Mouse (Mus musculus) lung, embryonic 16.5 days (tissue): Measurements from ENCODE around the gene Agbl3. TPM values are rescaled to one million over a fixed set of nuclear protein-coding genes. Genes with fewer than 3 reads are reported as not detected.
A peak's percentile ranks its signal among the peaks of the same experiment; 100 is the strongest.

Experiments
- ATAC-seq: fragments of 200-750 bp; cut with Nextera tagmentation; 2 replicates; pipeline ENCODE4 v1.8.0; 2017; ENCODE audit warnings: low read depth, mild to moderate bottlenecking, moderate library complexity
- H3K27ac ChIP-seq: fragments of 300-500 bp; sonication (generic); 2 replicates; pipeline ENCODE4 v1.5.1; 2014; ENCODE audit warnings: mild to moderate bottlenecking, control low read depth, low read length
- H3K27me3 ChIP-seq: fragments of 300-500 bp; sonication (generic); 2 replicates; pipeline ENCODE4 v1.6.1; 2014; ENCODE audit warnings: low read depth, low read length, mixed read lengths; ENCODE audit not compliant: control insufficient read depth, insufficient read depth
- H3K36me3 ChIP-seq: fragments of 300-500 bp; sonication (generic); 2 replicates; pipeline ENCODE4 v1.6.1; 2014; ENCODE audit warnings: low read length; ENCODE audit not compliant: control insufficient read depth, insufficient read depth
- H3K4me1 ChIP-seq: fragments of 300-500 bp; sonication (generic); replicated peaks from 2 replicates; pipeline ENCODE4 v1.6.1; 2014; ENCODE audit warnings: low read length, mixed read lengths; ENCODE audit not compliant: control insufficient read depth, insufficient read depth
- H3K4me2 ChIP-seq: fragments of 300-500 bp; sonication (generic); 2 replicates; pipeline ENCODE4 v1.6.1; 2014; ENCODE audit warnings: low read depth, low read length, control low read depth
- H3K4me3 ChIP-seq: fragments of 300-500 bp; sonication (generic); 2 replicates; pipeline ENCODE4 v1.5.1; 2014; ENCODE audit warnings: mild to moderate bottlenecking, low read length, control low read depth
- H3K9ac ChIP-seq: fragments of 300-500 bp; sonication (generic); 2 replicates; pipeline ENCODE4 v1.6.1; 2014; ENCODE audit warnings: low read length, control low read depth
- H3K9me3 ChIP-seq: fragments of 300-500 bp; sonication (generic); 2 replicates; pipeline ENCODE4 v1.6.1; 2016; ENCODE audit warnings: low read length; ENCODE audit not compliant: control insufficient read depth
- WGBS: fragments of 180-500 bp; shearing (Covaris S2); extraction: QIAGEN DNeasy Blood & Tissue Kit; methylation state at CpG from one replicate; pipeline ENCODE4 v1.1.7; 2014; 5-methylcytosine and 5-hydroxymethylcytosine counted together
- polyA plus RNA-seq: library from polyadenylated mRNA; unstranded; fragments of >200 nt; fragmentation: Nextera tagmentation; extraction: Ambion mirVana; gene quantifications from 2 replicates; pipeline ENCODE4 v1.2.1, GENCODE M21; 2015

Agbl3 gene
- polyA plus RNA-seq = 8.1 and 10.8 TPM in 2 replicates

GRCm38 (mm10) chr6:34780231-34780942 lies at the start of gene Agbl3:
Gene Agbl3, plus strand, starts transcription at chr6:34780432.
- H3K4me1 ChIP-seq = peaks cover 2% of the 10 kb centered on the region; the same call in 1 of the 2 replicates
- H3K9ac ChIP-seq = peak within 1 kb of the TSS; percentile 96
- peaks cover 4% of the 10 kb centered on the region; the same call in 1 of the 2 replicates for H3K36me3 ChIP-seq
- no peaks in the 10 kb centered on the region for H3K27me3 ChIP-seq
- peak; percentile 94 for ATAC-seq
- H3K4me3 ChIP-seq = peak within 1 kb of the TSS; percentile 75
- under 1% methylated on average over 49 of the region's 81 CpGs for WGBS
- H3K4me2 ChIP-seq = peak within 1 kb of the TSS; percentile 73
- no peaks in the 10 kb centered on the region for H3K9me3 ChIP-seq
- H3K27ac ChIP-seq = peak within 1 kb of the TSS; percentile 99

DNA sequence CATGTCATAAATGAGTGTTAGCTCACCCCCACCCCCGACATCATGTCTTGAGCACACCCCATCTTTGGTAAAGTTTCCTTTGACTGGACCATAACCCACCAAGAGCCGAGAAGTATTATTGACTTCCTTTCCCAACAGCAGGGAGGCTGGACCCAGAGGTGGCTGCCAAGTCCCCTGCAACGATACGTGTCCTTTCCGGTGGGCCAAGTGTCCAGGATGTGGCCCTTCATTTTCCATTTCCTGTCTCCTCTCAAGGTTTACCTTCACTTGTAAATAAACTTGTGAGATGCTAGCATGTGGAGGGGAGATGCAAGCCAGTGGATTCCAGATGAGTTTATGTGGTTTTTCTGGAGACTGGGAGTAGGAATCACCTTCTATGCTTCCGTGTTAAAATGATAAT lies 49.2 kb upstream of the Agbl3 start:
- 47% methylated on average over 6 of the region's 6 CpGs for WGBS
- no peaks in the 10 kb centered on the region for H3K9me3 ChIP-seq

DNA sequence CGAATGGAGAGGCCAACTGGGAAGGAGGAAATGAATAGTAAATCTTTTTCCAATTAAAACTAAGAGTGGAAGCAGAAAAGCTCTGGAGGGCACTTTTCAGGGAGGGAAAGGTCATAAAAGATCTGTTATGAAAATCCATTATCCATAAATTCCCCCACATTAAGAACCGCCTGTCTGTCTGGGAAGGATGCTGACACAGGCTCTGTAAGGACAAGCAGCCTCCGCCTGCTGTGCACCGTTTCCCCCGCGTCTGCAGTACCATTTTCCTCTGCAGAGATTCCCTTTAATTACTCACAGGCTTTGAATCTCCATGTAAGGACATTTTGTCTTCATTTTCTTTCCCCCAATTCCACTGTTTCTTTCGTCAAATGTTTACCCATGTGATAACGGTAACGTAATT lies 48.7 kb upstream of the Agbl3 start:
- Histone ChIP-seq H3K4me3 (no peak overlapping the region), H3K4me2 (no peak overlapping the region), H3K27ac (no peak overlapping the region), H3K27me3 (no peaks in the 10 kb centered on the region), H3K9me3 (no peaks in the 10 kb centered on the region), H3K36me3 (no peaks in the 10 kb centered on the region), H3K4me1 (peaks cover 31% of the 10 kb centered on the region), H3K9ac (no peak overlapping the region)
- WGBS = 81% methylated on average over 9 of the region's 9 CpGs
- no peak for ATAC-seq

More for the DNA sequence above, 49.2 kb upstream of the Agbl3 start:
- Histone ChIP-seq H3K4me1 (peaks cover 31% of the 10 kb centered on the region), H3K27me3 (no peaks in the 10 kb centered on the region), H3K27ac (no peak overlapping the region), H3K4me2 (no peak overlapping the region), H3K4me3 (no peak overlapping the region), H3K36me3 (no peaks in the 10 kb centered on the region), H3K9ac (no peak overlapping the region)
- ATAC-seq = no peak; the same call in 1 of the 2 replicates

DNA sequence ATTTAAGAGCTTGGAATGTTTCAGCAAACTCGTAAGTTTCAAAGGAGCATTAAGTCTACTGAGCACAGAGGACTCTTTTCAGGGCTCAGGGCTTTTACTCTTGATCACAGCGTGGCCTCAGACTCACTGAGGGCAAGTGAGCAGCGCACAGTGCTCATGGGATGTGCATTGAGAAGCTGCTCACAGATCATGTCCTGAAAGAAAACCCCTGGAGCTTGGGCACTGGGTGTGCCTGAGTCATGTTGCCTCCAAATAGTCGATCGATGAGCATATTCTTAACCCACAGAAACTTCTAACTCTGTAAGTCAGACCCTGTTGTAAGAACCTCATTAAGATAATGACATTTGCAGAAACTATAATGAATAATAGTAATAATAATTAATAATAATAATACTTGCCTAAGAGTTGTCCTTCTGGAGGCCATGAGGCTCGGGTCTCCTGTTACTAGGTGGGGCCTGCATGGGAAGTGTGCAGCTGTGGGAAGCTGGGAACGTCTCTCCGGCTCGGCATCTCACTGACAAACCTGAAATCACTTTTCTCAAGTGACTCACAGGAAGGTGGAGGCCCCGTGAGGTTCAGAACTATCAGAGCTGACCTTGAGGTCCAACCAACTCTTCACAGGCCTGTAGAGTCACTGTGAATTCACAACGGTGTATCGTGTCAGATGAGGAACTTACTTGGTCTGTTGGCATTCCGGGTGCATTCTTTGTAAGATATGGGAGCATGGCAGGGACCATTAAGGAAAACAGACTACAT lies 45.1 kb upstream of the Agbl3 start:
- H3K27me3 ChIP-seq = no peaks in the 10 kb centered on the region
- no peaks in the 10 kb centered on the region for H3K36me3 ChIP-seq
- ATAC-seq = no peak
- WGBS = 68% methylated on average over 13 of the region's 13 CpGs
- no peak overlapping the region for H3K4me3 ChIP-seq
- H3K9me3 ChIP-seq = no peaks in the 10 kb centered on the region
- no peak overlapping the region for H3K27ac ChIP-seq
- no peak overlapping the region for H3K4me2 ChIP-seq
- no peak overlapping the region for H3K9ac ChIP-seq
- peaks cover 13% of the 10 kb centered on the region for H3K4me1 ChIP-seq

- no peak for ATAC-seq
- no peak overlapping the region for H3K27ac ChIP-seq
- peaks cover 3% of the 10 kb centered on the region; the same call in 1 of the 2 replicates for H3K4me1 ChIP-seq
- 59% methylated on average over 2 of the region's 2 CpGs for WGBS
- H3K27me3 ChIP-seq = no peaks in the 10 kb centered on the region
- H3K9me3 ChIP-seq = no peaks in the 10 kb centered on the region
- no peak overlapping the region for H3K4me3 ChIP-seq
- H3K4me2 ChIP-seq = no peak overlapping the region
- 0 out of 2 replicates have a peak, but pooled peaks cover 2% of the 10 kb centered on the region for H3K36me3 ChIP-seq
- no peak overlapping the region for H3K9ac ChIP-seq
These were observed 43.3 kb upstream of the Agbl3 start for GRCm38 (mm10) chr6:34736934-34737333.

GRCm38 (mm10) chr6:34743946-34744345 lies 36.3 kb upstream of the Agbl3 start:
- ATAC-seq = no peak
- Histone ChIP-seq H3K27ac (no peak overlapping the region), H3K4me1 (peaks cover 3% of the 10 kb centered on the region; the same call in 1 of the 2 replicates), H3K36me3 (peaks cover 7% of the 10 kb centered on the region; the same call in 1 of the 2 replicates), H3K9ac (no peak overlapping the region), H3K4me3 (no peak overlapping the region), H3K4me2 (no peak overlapping the region), H3K27me3 (no peaks in the 10 kb centered on the region), H3K9me3 (no peaks in the 10 kb centered on the region)
- 48% methylated on average over 4 of the region's 4 CpGs for WGBS

GRCm38 (mm10) chr6:34747846-34748245 lies 32.4 kb upstream of the Agbl3 start:
- no peak for ATAC-seq
- Histone ChIP-seq H3K27me3 (no peaks in the 10 kb centered on the region), H3K4me1 (peaks cover 5% of the 10 kb centered on the region; the same call in 1 of the 2 replicates), H3K9me3 (no peaks in the 10 kb centered on the region), H3K36me3 (peaks cover 6% of the 10 kb centered on the region; the same call in 1 of the 2 replicates), H3K4me3 (no peak overlapping the region), H3K9ac (no peak overlapping the region), H3K4me2 (no peak overlapping the region), H3K27ac (no peak overlapping the region)
- WGBS = 64% methylated on average over 6 of the region's 6 CpGs

DNA sequence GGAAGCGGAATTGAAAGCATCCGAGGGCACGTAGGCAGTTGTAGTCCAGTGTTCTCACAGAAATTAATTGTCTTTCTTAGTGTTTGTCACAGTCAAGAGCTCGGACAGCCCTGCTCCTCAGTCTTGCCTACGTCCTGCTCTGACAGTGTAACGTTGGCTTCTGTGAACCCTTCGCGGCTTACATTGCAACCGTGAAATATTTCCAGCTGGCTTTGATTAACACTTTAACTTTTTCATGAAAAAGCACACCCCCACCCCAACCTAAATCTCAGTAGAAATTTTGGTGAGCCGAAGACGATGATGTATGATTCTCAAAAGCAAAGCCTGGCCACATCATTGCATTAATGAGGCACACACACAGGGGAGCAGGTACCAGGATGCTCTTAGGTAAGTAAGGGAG lies 31.7 kb upstream of the Agbl3 start:
- Histone ChIP-seq H3K4me2 (no peak overlapping the region), H3K4me3 (no peak overlapping the region), H3K9me3 (no peaks in the 10 kb centered on the region), H3K27me3 (no peaks in the 10 kb centered on the region), H3K36me3 (peaks cover 6% of the 10 kb centered on the region; the same call in 1 of the 2 replicates), H3K4me1 (peaks cover 5% of the 10 kb centered on the region; the same call in 1 of the 2 replicates), H3K27ac (no peak overlapping the region), H3K9ac (no peak overlapping the region)
- 81% methylated on average over 11 of the region's 11 CpGs for WGBS
- ATAC-seq = no peak

- peaks cover 6% of the 10 kb centered on the region; the same call in 1 of the 2 replicates for H3K36me3 ChIP-seq
- H3K4me1 ChIP-seq = peaks cover 5% of the 10 kb centered on the region; the same call in 1 of the 2 replicates
- H3K9ac ChIP-seq = no peak overlapping the region
- ATAC-seq = no peak
- WGBS = 59% methylated on average over 6 of the region's 6 CpGs
- no peaks in the 10 kb centered on the region for H3K9me3 ChIP-seq
- H3K4me2 ChIP-seq = no peak overlapping the region
- no peak overlapping the region for H3K27ac ChIP-seq
- no peak overlapping the region for H3K4me3 ChIP-seq
- H3K27me3 ChIP-seq = no peaks in the 10 kb centered on the region
These were observed 30.7 kb upstream of the Agbl3 start for GRCm38 (mm10) chr6:34749526-34749925.
